Mouse (Mus musculus) limb, embryonic 12.5 days (tissue): ENCODE data around the gene Adam33. TPM values are rescaled to one million over a fixed set of nuclear protein-coding genes. Genes with fewer than 3 reads are reported as not detected.

ENCODE experiments used
- ATAC-seq: fragments of 200-750 bp; cut with Nextera tagmentation; 2 replicates; pipeline ENCODE4 v1.8.0; 2017; ENCODE audit warnings: low read depth, moderate TSS enrichment; ENCODE audit not compliant: insufficient number of reproducible peaks, insufficient read depth, low FRiP score, low TSS enrichment
- H3K27ac ChIP-seq: fragments of 300-500 bp; sonication (generic); 2 replicates; pipeline ENCODE4 v1.5.1; 2016; ENCODE audit warnings: mild to moderate bottlenecking, moderate library complexity
- H3K27me3 ChIP-seq: fragments of 300-500 bp; sonication (generic); 2 replicates; pipeline ENCODE4 v1.6.1; 2016; ENCODE audit warnings: mild to moderate bottlenecking, moderate library complexity
- H3K36me3 ChIP-seq: fragments of 300-500 bp; sonication (generic); 2 replicates; pipeline ENCODE4 v1.6.1; 2016; ENCODE audit warnings: mild to moderate bottlenecking, moderate library complexity
- H3K4me1 ChIP-seq: fragments of 300-500 bp; sonication (generic); replicated peaks from 2 replicates; pipeline ENCODE4 v1.6.1; 2016
- H3K4me2 ChIP-seq: fragments of 300-500 bp; sonication (generic); 2 replicates; pipeline ENCODE4 v1.6.1; 2016; ENCODE audit warnings: mild to moderate bottlenecking, moderate library complexity
- H3K4me3 ChIP-seq: fragments of 300-500 bp; sonication (generic); replicated peaks from 2 replicates; pipeline ENCODE4 v1.5.1; 2016; ENCODE audit warnings: mild to moderate bottlenecking
- H3K9ac ChIP-seq: fragments of 300-500 bp; sonication (generic); replicated peaks from 2 replicates; pipeline ENCODE4 v1.6.1; 2016; ENCODE audit warnings: mild to moderate bottlenecking, moderate library complexity
- H3K9me3 ChIP-seq: fragments of 300-500 bp; sonication (generic); 2 replicates; pipeline ENCODE4 v1.6.1; 2016; ENCODE audit warnings: mild to moderate bottlenecking, moderate library complexity
- WGBS: fragments of 180-500 bp; shearing (Covaris S2); methylation state at CpG from one replicate; pipeline ENCODE4 v1.1.7; 2016; 5-methylcytosine and 5-hydroxymethylcytosine counted together
- polyA plus RNA-seq: library from polyadenylated mRNA; unstranded; fragments of >200 nt; fragmentation: Nextera tagmentation; extraction: Ambion mirVana; gene quantifications from 2 replicates; pipeline ENCODE4 v1.2.1, GENCODE M21; 2016

The Adam33 gene
- polyA plus RNA-seq, 1 experiment from 2014 or later = 5.2 TPM

- peak overlapping the region; percentile 59 for H3K4me2 ChIP-seq
- H3K36me3 ChIP-seq = no peaks in the 10 kb centered on the region
- H3K27me3 ChIP-seq = peaks cover 72% of the 10 kb centered on the region
- no peak overlapping the region for H3K27ac ChIP-seq
- peaks cover 56% of the 10 kb centered on the region for H3K4me1 ChIP-seq
- 3% methylated on average over 10 of the region's 10 CpGs for WGBS
- H3K9ac ChIP-seq = no peak overlapping the region
- H3K9me3 ChIP-seq = no peaks in the 10 kb centered on the region
- no peak overlapping the region for H3K4me3 ChIP-seq
- ATAC-seq = no peak
Measured at GRCm38 (mm10) chr2:131056191-131056590, 7.4 kb downstream of the Adam33 start.

GRCm38 (mm10) chr2:131055631-131056030 is 8.0 kb downstream of the Adam33 start:
- WGBS = 4% methylated on average over 10 of the region's 10 CpGs
- Histone ChIP-seq H3K4me3 (0 out of 2 replicates have a peak overlapping the region, but pooled peaks have one; percentile 27), H3K4me1 (peaks cover 51% of the 10 kb centered on the region), H3K27me3 (peaks cover 72% of the 10 kb centered on the region), H3K9me3 (no peaks in the 10 kb centered on the region), H3K27ac (no peak overlapping the region), H3K4me2 (peak overlapping the region; percentile 59), H3K36me3 (no peaks in the 10 kb centered on the region), H3K9ac (no peak overlapping the region)
- no peak for ATAC-seq

GRCm38 (mm10) chr2:131054646-131055264 is 8.9 kb downstream of the Adam33 start:
- H3K9ac ChIP-seq = peak overlapping the region; percentile 47

GRCm38 (mm10) chr2:131053851-131054645 is 9.6 kb downstream of the Adam33 start:
- ATAC-seq = no peak
- H3K4me1 ChIP-seq = peaks cover 35% of the 10 kb centered on the region
- H3K27ac ChIP-seq = no peak overlapping the region
- peak overlapping the region; percentile 59 for H3K4me2 ChIP-seq
- no peaks in the 10 kb centered on the region for H3K36me3 ChIP-seq
- peak overlapping the region; percentile 47 for H3K9ac ChIP-seq
- H3K4me3 ChIP-seq = peak overlapping the region; percentile 27
- H3K9me3 ChIP-seq = no peaks in the 10 kb centered on the region
- WGBS = under 1% methylated on average over 45 of the region's 45 CpGs
- H3K27me3 ChIP-seq = peaks cover 78% of the 10 kb centered on the region

More at GRCm38 (mm10) chr2:131054646-131055264, 8.9 kb downstream of the Adam33 start:
- H3K27ac ChIP-seq = no peak overlapping the region
- ATAC-seq = 0 out of 2 replicates have a peak, but pooled peaks have one; percentile 29
- 3% methylated on average over 21 of the region's 21 CpGs for WGBS
- no peaks in the 10 kb centered on the region for H3K9me3 ChIP-seq
- H3K4me1 ChIP-seq = peaks cover 42% of the 10 kb centered on the region
- H3K36me3 ChIP-seq = no peaks in the 10 kb centered on the region
- H3K4me3 ChIP-seq = peak overlapping the region; percentile 27
- peaks cover 78% of the 10 kb centered on the region for H3K27me3 ChIP-seq
- H3K4me2 ChIP-seq = peak overlapping the region; percentile 59

- Histone ChIP-seq H3K4me3 (no peak overlapping the region), H3K4me2 (no peak overlapping the region; the same call in 1 of the 2 replicates), H3K27me3 (peaks cover 70% of the 10 kb centered on the region), H3K9ac (no peak overlapping the region), H3K9me3 (no peaks in the 10 kb centered on the region), H3K4me1 (peaks cover 33% of the 10 kb centered on the region), H3K27ac (no peak overlapping the region), H3K36me3 (no peaks in the 10 kb centered on the region)
- 66% methylated on average over 6 of the region's 6 CpGs for WGBS
- ATAC-seq = no peak
Measured at GRCm38 (mm10) chr2:131052862-131053418, 10.7 kb downstream of the Adam33 start.

- Histone ChIP-seq H3K36me3 (no peaks in the 10 kb centered on the region), H3K27ac (no peak overlapping the region), H3K27me3 (peaks cover 64% of the 10 kb centered on the region), H3K4me3 (no peak overlapping the region), H3K9me3 (no peaks in the 10 kb centered on the region), H3K4me1 (peaks cover 33% of the 10 kb centered on the region), H3K9ac (no peak overlapping the region), H3K4me2 (no peak overlapping the region)
- 68% methylated on average over 5 of the region's 5 CpGs for WGBS
- ATAC-seq = no peak
Measured at GRCm38 (mm10) chr2:131052043-131052442, 11.6 kb downstream of the Adam33 start.

- no peak for ATAC-seq
- 87% methylated on average over 2 of the region's 2 CpGs for WGBS
Measured at GRCm38 (mm10) chr2:131046025-131046424, 17.6 kb downstream of the Adam33 start.

GRCm38 (mm10) chr2:131044989-131045720 is 18.5 kb downstream of the Adam33 start:
- WGBS = 67% methylated on average over 9 of the region's 9 CpGs

More at GRCm38 (mm10) chr2:131046025-131046424, 17.6 kb downstream of the Adam33 start:
- no peak overlapping the region for H3K27ac ChIP-seq
- H3K4me3 ChIP-seq = no peak overlapping the region
- H3K9ac ChIP-seq = no peak overlapping the region
- no peaks in the 10 kb centered on the region for H3K36me3 ChIP-seq
- H3K4me1 ChIP-seq = peaks cover 12% of the 10 kb centered on the region
- peaks cover 33% of the 10 kb centered on the region for H3K27me3 ChIP-seq
- no peaks in the 10 kb centered on the region for H3K9me3 ChIP-seq
- H3K4me2 ChIP-seq = no peak overlapping the region

GRCm38 (mm10) chr2:131044354-131044852 is 19.2 kb downstream of the Adam33 start:
- Histone ChIP-seq H3K9me3 (no peaks in the 10 kb centered on the region), H3K9ac (no peak overlapping the region), H3K4me2 (peak overlapping the region; percentile 25), H3K36me3 (no peaks in the 10 kb centered on the region), H3K4me3 (no peak overlapping the region), H3K27me3 (peaks cover 44% of the 10 kb centered on the region), H3K4me1 (peaks cover 22% of the 10 kb centered on the region), H3K27ac (no peak overlapping the region)
- no peak for ATAC-seq
- 6% methylated on average over 7 of the region's 7 CpGs for WGBS

More at GRCm38 (mm10) chr2:131044989-131045720, 18.5 kb downstream of the Adam33 start:
- H3K27ac ChIP-seq = no peak overlapping the region
- H3K9ac ChIP-seq = no peak overlapping the region
- H3K27me3 ChIP-seq = peaks cover 38% of the 10 kb centered on the region
- no peak overlapping the region for H3K4me3 ChIP-seq
- H3K9me3 ChIP-seq = no peaks in the 10 kb centered on the region
- H3K36me3 ChIP-seq = no peaks in the 10 kb centered on the region
- H3K4me2 ChIP-seq = no peak overlapping the region
- peaks cover 20% of the 10 kb centered on the region for H3K4me1 ChIP-seq
- no peak for ATAC-seq

GRCm38 (mm10) chr2:131042988-131043387 is 20.6 kb downstream of the Adam33 start, which contains the start of gene Gfra4:
Gene Gfra4, minus strand, starts transcription at chr2:131043088.
- H3K9ac ChIP-seq = no peak within 1 kb of the TSS
- peaks cover 22% of the 10 kb centered on the region for H3K4me1 ChIP-seq
- no peak within 1 kb of the TSS for H3K27ac ChIP-seq
- peak within 1 kb of the TSS; percentile 69 for H3K4me3 ChIP-seq
- peaks cover 53% of the 10 kb centered on the region for H3K27me3 ChIP-seq
- no peaks in the 10 kb centered on the region for H3K36me3 ChIP-seq
- H3K9me3 ChIP-seq = no peaks in the 10 kb centered on the region
- no peak for ATAC-seq
- WGBS = 62% methylated on average over 2 of the region's 2 CpGs
- H3K4me2 ChIP-seq = peak within 1 kb of the TSS; percentile 98
